Comparison of ENCODE assay signal across 8 mouse cellular contexts in the genomic region with DNA sequence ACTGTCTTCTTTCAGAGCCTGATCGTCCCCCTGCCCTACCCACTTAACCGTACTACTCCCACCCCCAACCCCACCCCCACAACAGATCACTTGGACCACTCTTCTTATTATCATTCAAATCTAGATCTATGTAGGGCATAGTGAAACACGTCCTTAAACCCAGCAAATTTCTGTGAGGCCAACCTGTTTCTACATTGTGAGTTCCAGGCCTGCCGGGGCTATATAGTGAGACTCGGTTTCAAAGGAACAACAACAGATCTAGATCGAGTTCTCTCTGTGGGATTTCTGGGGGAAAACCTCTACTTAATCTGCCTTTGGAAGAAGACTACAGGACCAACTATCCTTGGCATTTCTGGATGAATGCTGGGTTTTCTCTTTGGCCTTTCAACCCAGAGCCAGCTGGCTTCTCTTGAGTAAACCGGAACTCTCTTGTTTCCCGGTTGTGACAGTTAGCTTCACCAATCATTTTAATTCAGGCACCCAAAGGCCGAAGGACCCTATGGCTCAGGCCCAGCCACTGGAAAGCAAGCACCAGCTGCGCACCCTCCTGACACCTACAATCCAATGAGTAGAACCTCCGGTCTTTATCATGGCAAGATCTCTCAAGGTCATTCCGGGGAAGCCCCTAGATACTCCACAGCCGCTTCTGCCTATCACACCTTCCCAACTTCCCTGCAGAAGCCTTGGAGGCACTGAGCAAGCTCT. TPM values are rescaled to one million over a fixed set of nuclear protein-coding genes. Genes with fewer than 3 reads are reported as not detected.
DNase-seq lines count a peak whose midpoint lies in the region; ATAC-seq and TF ChIP-seq lines count a peak whose summit lies in the region.

No protein-coding gene starts in this region.

- H3K27ac ChIP-seq in heart, postnatal 0 days (ENCODE audit: low read depth), result 0 out of 2 replicates have a peak overlapping the region, but pooled peaks have one; percentile 82
- H3K27ac ChIP-seq in left cerebral cortex, adult 2 months, result no peak overlapping the region

- no peak for TF ChIP-seq EP300 in heart, postnatal 0 days (IDR thresholded peaks at IDR 0.05; ENCODE audit: low read depth)

- H3K9ac ChIP-seq in heart, postnatal 0 days (replicated peaks; ENCODE audit: low read depth, low read length), result no peak overlapping the region

- H3K4me3 ChIP-seq in erythroblast, embryonic 14.5 days (replicated peaks), result peak overlapping the region; percentile 97
- H3K4me3 ChIP-seq in heart, postnatal 0 days (ENCODE audit: low read depth, low read length), result peak overlapping the region; percentile 61
- H3K4me3 ChIP-seq in left cerebral cortex, adult 2 months, result no peak overlapping the region

- WGBS in heart, postnatal 0 days, result 85% methylated on average over 13 of the region's 13 CpGs

- no peak for ATAC-seq in erythroblast, adult 5-6 weeks (replicated peaks; ENCODE audit: low FRiP score, poor library complexity, severe bottlenecking)
- ATAC-seq in heart, postnatal 0 days (ENCODE audit: insufficient read depth, low read depth), result no peak

- H3K4me2 ChIP-seq in heart, postnatal 0 days (ENCODE audit: low read depth, low read length), result peak overlapping the region; percentile 61

- H3K4me1 ChIP-seq in erythroblast, embryonic 14.5 days (ENCODE audit: control insufficient read depth), result peaks cover 62% of the 10 kb centered on the region
- peaks cover 31% of the 10 kb centered on the region for H3K4me1 ChIP-seq in heart, postnatal 0 days (ENCODE audit: control insufficient read depth, insufficient read depth)

- peaks cover 28% of the 10 kb centered on the region for H3K36me3 ChIP-seq in erythroblast, embryonic 14.5 days (ENCODE audit: control insufficient read depth)
- H3K36me3 ChIP-seq in heart, postnatal 0 days (replicated peaks; ENCODE audit: control insufficient read depth, insufficient read depth, low read length), result no peaks in the 10 kb centered on the region

- intact Hi-C loops in left cerebral cortex, adult 2 months (cut with DNase I), result no loop called here

- TF ChIP-seq CTCF in heart, postnatal 0 days (IDR thresholded peaks at IDR 0.05; ENCODE audit: low read depth), result no peak
- no peak for TF ChIP-seq CTCF in left cerebral cortex, adult 2 months (IDR thresholded peaks at IDR 0.05)

- DNase-seq in kidney, postnatal 10 days, result peak; percentile 21
- no peak for DNase-seq in kidney, adult 8-10 months
- no peak for DNase-seq in heart, postnatal 0 days (ENCODE audit: low spot score)
- peak; percentile 69 for DNase-seq in lung, postnatal 10 days
- no peak for DNase-seq in left cerebral cortex, adult 2 months (ENCODE audit: extremely low spot score in 1 of 2, low spot score in 2 of 2)
- DNase-seq in urinary bladder, adult 2 months (ENCODE audit: low spot score), result no peak

- no peaks in the 10 kb centered on the region for H3K9me3 ChIP-seq in erythroblast, embryonic 14.5 days (ENCODE audit: control insufficient read depth, low read length)
- no peaks in the 10 kb centered on the region for H3K9me3 ChIP-seq in heart, postnatal 0 days (replicated peaks; ENCODE audit: control insufficient read depth, low read length)

- peaks cover 9% of the 10 kb centered on the region for H3K27me3 ChIP-seq in erythroblast, embryonic 14.5 days (ENCODE audit: control insufficient read depth)
- H3K27me3 ChIP-seq in heart, postnatal 0 days (ENCODE audit: control insufficient read depth, insufficient read depth, low read length), result no peaks in the 10 kb centered on the region

RNA-seq across cellular contexts. Expression of a gene that starts 0.8 kb away (rescaled TPM):
- polyA plus RNA-seq in erythroblast, embryonic 14.5 days (2012), result 3.7 and 4.4 TPM in 2 replicates
- 11.7 and 14.2 TPM in 2 replicates for total RNA-seq in erythroblast, adult 5-6 weeks (2015; ENCODE audit: low replicate concordance)
- 30.2 and 31.4 TPM in 2 replicates for total RNA-seq in erythroblast, adult 5-6 weeks (2017; ENCODE audit: low replicate concordance)
- 18.6 and 21.8 TPM in 2 replicates for total RNA-seq in heart, postnatal 0 days (2014; rRNA removed; ENCODE audit: low replicate concordance)
- polyA plus RNA-seq in heart, postnatal 0 days (2015; fragmentation: Nextera tagmentation; extraction: Ambion mirVana), result 17.8 and 21.0 TPM in 2 replicates
- 1 to 10 TPM; 1.1 to 2.8 TPM for total RNA-seq in left cerebral cortex, adult 2 months (2021)
- 24.9 and 29.4 TPM in 2 replicates for polyA plus RNA-seq in urinary bladder, adult 2 months (2012; rRNA removed)

Comparison
In these comparisons a context has a peak if more than half of its experiments do, and no peak if none do; other contexts are left out.
1. DNase-seq: peak in kidney, postnatal 10 days (single experiment) and lung, postnatal 10 days (single experiment); none in kidney, adult 8-10 months (0 of 2), heart, postnatal 0 days (single experiment), left cerebral cortex, adult 2 months (0 of 2) and urinary bladder, adult 2 months (single experiment).